Mouse (Mus musculus) cerebellum, adult 9-10 months (tissue): Measurements from ENCODE around the gene Sprr4.
"Not testable (repeated sequence)": the region's sequence is repeated elsewhere in the genome, so short reads cannot be mapped to it uniquely, and the experiment has no call there.

ENCODE experiments used
- DNase-seq: peaks from one replicate; pipeline ENCODE4 v3.0.0; 2022

The Sprr4 gene

GRCm38 (mm10) chr3:92500393-92500792 is at the start of gene Sprr4:
Gene Sprr4, minus strand, starts transcription at chr3:92500493.
- DNase-seq, result no peak

- no peak for DNase-seq
Measured at GRCm38 (mm10) chr3:92534411-92534810, 34.1 kb upstream of the Sprr4 start, which contains the start of gene 2310046K23Rik. Gene 2310046K23Rik, minus strand, starts transcription at chr3:92534511.

GRCm38 (mm10) chr3:92512325-92512724 is 12.0 kb upstream of the Sprr4 start:
- no peak for DNase-seq

- no peak for DNase-seq
Measured at GRCm38 (mm10) chr3:92510786-92511185, 10.5 kb upstream of the Sprr4 start.

GRCm38 (mm10) chr3:92508185-92508584 is 7.9 kb upstream of the Sprr4 start:
- DNase-seq, result no peak

GRCm38 (mm10) chr3:92503528-92503927 is 3.2 kb upstream of the Sprr4 start:
- no peak for DNase-seq

- DNase-seq, result not testable (repeated sequence)
Measured at GRCm38 (mm10) chr3:92490262-92490661, 10.0 kb downstream of the Sprr4 start.

- no peak for DNase-seq
Measured at GRCm38 (mm10) chr3:92486307-92486706, 14.0 kb downstream of the Sprr4 start.

- no peak for DNase-seq
Measured at GRCm38 (mm10) chr3:92485863-92486262, 14.4 kb downstream of the Sprr4 start, which contains the start of gene Sprr1a. Gene Sprr1a, minus strand, starts transcription at chr3:92485895.

- DNase-seq, result not testable (repeated sequence)
Measured at GRCm38 (mm10) chr3:92481249-92481648, 19.0 kb downstream of the Sprr4 start.

GRCm38 (mm10) chr3:92470111-92470510 is 30.2 kb downstream of the Sprr4 start:
- DNase-seq, result no peak

GRCm38 (mm10) chr3:92467424-92467823 is 32.9 kb downstream of the Sprr4 start:
- no peak for DNase-seq

GRCm38 (mm10) chr3:92466576-92466975 is 33.7 kb downstream of the Sprr4 start:
- DNase-seq, result no peak

- DNase-seq, result no peak
Measured at GRCm38 (mm10) chr3:92458620-92459019, 41.7 kb downstream of the Sprr4 start, which contains the start of gene Sprr3. Gene Sprr3, minus strand, starts transcription at chr3:92458720.

GRCm38 (mm10) chr3:92455151-92455550 is 45.1 kb downstream of the Sprr4 start:
- no peak for DNase-seq
